Mouse (Mus musculus): Measurements from ENCODE around the gene Adarb1.

The Adarb1 gene

DNA sequence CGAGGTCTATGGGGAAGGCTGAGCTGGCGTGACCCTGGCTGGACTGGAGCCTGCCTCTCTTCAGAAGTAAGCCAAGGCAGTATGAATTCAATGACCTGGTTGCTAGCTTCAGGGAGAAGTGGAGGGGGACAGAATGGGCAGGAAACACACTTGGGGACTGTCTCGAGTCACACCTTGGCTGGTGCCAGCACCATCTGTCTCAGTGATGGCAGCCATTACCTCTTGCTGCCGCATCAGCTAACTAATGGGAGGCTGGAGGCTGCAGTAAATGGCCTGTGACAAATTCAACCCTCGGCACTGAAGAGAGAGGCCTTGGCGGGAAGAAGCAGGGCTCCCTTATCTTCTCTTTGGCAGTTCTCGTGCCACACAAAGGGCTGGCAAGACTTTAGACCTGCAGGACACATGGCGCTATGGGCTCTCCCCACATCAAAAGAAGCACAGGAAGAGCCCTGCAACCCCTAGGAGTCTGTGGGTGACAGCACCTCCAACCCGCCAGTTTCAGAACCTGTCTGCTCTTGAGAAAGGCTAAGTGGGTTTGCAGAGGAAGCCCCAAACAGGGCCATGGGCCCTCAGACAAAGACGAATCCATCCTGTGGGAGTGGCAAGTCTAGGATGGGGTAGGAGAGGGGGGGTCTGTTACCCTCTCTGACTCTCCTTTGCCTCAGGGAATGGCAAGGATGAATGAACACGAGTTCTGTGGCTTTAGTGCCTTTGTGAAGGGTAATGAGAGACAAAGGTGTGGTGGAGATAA is 144.9 kb downstream of the Adarb1 start:
- no peak for DNase-seq (ENCODE audit: extremely low read depth, low read depth, low spot score)

- no peak for DNase-seq (ENCODE audit: extremely low read depth, low read depth, low spot score)
Measured at GRCm38 (mm10) chr10:77269129-77269528, 148.9 kb downstream of the Adarb1 start.

DNA sequence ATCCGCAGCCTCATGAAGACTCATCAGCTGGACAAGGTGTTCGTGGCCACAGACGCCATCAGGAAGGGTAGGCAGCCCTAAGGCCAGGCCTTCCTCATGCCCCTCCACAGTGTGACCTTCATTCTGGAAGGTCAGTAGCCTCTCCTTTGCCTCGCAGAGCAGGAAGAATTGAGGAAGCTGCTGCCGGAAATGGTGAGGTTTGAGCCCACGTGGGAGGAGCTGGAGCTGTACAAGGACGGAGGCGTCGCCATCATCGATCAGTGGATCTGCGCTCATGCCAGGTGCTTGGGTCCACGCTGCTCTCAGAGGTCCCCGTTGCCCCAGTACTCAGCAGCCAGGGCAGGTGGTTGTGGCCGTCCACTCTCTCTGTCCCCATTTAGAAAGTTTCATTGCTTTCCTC is 151.0 kb downstream of the Adarb1 start:
- no peak for DNase-seq (ENCODE audit: extremely low read depth, low read depth, low spot score)

DNA sequence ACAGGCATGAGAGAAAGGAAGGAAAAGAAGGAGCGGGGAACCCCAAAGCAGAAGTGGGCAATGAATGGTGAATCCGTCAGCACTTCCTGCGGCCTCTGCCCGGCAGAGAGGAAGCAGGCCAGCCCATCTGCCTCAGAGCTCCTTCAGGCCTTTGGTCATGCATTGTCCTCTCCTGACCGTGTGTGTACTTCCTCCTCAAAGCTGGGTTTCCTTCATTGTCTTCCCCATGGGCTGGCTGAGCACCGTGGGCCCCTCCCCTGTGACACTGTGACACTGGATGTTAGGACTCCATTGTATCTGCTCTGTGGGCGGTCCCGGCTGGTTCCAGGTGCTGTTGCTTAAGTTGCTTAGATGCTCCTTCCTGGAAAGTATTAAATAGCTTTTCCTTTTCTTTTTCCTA is 151.8 kb downstream of the Adarb1 start:
- DNase-seq (ENCODE audit: extremely low read depth, low read depth, low spot score), result no peak

GRCm38 (mm10) chr10:77260166-77260875 is 157.7 kb downstream of the Adarb1 start:
- no peak for DNase-seq (ENCODE audit: extremely low read depth, low read depth, low spot score)

DNA sequence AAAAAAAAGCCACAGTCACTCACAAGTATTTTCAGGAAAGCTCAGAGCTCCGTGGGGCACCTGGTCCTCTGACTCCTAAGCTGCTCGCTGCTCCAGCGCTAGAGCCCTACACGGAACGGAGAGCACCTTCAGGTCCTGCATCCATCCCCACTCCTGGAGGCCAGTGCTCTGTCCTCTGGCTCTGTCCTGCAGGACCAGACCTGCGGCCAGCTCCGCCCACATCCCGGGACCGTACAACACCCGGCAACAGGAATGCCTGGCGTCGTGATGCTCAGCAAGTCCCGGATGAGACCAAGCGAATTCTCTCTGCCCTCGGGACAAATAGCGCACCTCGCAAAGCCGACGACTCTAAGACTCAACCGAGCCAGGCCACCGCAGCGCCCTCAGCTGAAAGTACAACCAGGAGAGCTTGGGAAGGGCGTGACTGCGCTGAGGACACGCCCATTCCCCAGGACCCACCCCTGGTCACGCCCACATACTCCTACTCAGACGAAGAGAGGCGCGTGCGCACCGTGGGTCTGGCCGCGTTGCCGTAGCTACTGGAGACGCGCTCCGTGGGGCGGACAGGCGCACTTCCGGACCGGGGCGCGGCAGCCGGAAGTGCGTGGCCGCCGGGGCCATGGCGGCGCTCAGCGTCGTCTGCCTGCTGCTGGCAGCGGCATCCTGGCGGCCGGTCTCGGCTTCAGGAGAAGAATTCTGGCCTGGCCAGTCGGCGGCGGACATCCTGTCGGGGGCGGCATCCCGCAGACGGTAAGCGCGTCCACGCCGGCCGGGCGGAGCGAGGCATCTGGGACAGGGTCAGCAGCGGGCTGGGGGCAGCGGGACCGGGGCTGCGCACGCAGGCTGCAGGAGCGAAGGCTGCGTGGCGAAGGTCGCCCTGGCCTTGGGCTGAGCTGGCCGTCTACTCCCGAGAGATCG is 159.1 kb downstream of the Adarb1 start, which contains the start of gene Pofut2:
Gene Pofut2, plus strand, starts transcription at position 515 of the 918 bp plus-strand sequence.
- peak; percentile 42 for DNase-seq (ENCODE audit: extremely low read depth, low read depth, low spot score)

DNA sequence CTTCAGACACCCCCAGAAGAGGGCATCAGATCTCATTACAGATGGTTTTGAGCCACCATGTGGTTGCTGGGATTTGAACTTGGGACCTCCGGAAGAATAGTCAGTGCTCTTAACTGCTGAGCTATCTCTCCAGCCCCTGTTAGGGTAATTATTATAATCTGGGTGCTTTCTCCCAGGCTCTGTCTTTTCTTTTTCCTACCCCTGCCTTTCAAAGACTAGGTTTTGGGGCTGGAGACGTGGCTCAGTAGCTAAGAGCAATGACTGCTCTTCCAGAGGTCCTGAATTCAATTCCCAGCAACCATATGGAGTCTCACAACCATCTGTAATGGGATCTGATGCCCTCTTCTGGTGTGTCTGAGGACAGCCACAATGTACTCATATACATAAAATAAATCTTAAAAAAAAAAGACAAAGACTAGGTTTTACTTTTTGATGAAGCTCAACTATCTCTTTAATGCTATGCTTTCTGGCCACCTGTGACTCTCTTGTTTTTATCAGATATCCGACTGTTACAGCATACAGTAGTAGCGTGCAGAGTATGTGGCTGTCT is 160.0 kb downstream of the Adarb1 start:
- DNase-seq (ENCODE audit: extremely low read depth, low read depth, low spot score), result no peak

DNA sequence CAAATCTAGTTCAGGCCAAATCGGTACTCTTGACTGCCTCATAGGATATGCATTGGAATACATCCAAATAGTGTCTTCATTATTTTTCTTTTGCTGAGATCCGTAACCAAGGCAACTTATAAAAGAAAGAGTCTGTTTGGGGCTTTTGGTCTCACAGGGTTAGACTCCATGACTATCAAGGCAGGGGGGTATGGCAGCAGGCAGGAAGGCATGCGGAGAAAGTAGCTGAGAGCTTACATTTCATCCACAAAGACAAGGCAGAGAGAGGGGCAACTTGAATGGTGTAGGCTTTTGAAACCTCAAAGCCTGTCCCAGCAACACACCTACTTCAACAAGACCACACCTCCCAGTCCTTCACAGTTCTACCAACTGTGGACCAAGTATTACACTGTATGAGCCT is 162.4 kb downstream of the Adarb1 start:
- no peak for DNase-seq (ENCODE audit: extremely low read depth, low read depth, low spot score)

DNA sequence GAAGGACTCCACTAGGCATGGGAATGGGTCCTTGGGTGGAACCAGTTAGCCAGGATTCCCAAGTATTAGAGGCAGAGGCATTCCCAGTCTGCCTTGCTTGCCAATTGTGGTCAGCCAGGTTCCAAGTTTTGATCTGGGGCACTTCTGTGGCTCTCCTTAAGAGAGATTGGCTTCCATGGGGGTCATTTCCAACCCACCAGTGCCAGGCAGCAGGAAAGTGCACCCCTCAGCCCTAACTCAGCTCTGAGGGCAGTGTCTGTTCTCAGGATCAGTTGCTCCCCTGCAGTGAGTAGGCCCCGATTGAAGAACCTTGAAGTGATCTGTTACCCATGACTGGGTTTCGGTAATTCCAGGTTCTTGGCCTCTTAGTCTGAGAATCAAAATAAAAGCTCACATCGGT is 162.8 kb downstream of the Adarb1 start:
- no peak for DNase-seq (ENCODE audit: extremely low read depth, low read depth, low spot score)

GRCm38 (mm10) chr10:77252790-77253189 is 165.3 kb downstream of the Adarb1 start:
- DNase-seq (ENCODE audit: extremely low read depth, low read depth, low spot score), result no peak

- no peak for DNase-seq (ENCODE audit: extremely low read depth, low read depth, low spot score)
Measured at GRCm38 (mm10) chr10:77251784-77252539, 166.1 kb downstream of the Adarb1 start.

GRCm38 (mm10) chr10:77251223-77251783 is 166.8 kb downstream of the Adarb1 start:
- DNase-seq (ENCODE audit: extremely low read depth, low read depth, low spot score), result no peak

GRCm38 (mm10) chr10:77247707-77248106 is 170.4 kb downstream of the Adarb1 start:
- no peak for DNase-seq (ENCODE audit: extremely low read depth, low read depth, low spot score)

DNA sequence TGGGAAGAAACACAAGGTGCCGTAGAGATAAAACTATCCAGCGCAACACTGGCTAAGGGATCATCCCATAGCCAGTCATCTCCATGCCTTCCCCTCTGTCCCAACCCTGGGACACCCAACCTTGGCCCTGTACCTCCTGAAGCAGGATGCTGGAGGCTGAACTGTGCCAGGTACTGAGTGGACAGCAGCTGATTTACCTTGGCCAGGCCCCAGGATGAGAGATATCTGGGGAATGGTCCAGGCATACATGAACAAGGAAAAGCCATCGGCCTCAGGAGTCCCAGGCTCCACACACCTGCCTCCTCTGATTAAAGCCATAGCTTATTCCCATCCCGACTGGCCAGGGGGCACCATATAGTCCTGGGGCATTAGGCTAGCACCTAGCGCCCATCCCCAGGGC is 171.0 kb downstream of the Adarb1 start:
- no peak for DNase-seq (ENCODE audit: extremely low read depth, low read depth, low spot score)

- DNase-seq (ENCODE audit: extremely low read depth, low read depth, low spot score), result no peak
Measured at GRCm38 (mm10) chr10:77244777-77245176, 173.3 kb downstream of the Adarb1 start.

DNA sequence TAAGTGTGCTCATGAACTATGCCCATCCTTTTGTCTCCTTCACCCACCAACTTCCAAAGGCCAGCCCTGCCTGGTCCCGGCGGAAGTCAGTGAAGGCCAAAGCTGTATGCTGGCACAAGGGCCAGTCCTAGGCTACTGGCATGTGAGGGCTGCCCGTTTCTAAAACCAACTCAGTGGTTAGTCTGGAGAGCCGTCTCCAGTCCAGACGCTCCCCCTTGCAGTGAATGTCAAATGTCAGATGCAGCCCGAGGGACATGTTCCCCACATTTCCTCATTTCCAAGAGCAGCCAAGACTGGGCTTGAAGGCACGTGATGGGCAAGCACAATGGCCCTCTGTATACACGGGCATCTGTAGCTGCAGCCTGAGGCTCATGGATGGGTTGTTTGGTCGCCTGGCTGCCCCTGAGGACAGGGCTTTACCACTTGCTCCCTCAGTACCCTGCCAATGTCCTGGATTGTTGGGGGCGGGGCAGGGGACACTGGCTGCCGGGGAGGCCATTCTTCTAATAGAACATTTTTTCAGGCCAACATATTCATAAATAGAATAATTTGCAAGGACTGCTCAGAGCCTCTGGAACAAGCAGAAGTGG is 174.4 kb downstream of the Adarb1 start:
- DNase-seq (ENCODE audit: extremely low read depth, low read depth, low spot score), result no peak

GRCm38 (mm10) chr10:77242871-77243270 is 175.2 kb downstream of the Adarb1 start:
- no peak for DNase-seq (ENCODE audit: extremely low read depth, low read depth, low spot score)

DNA sequence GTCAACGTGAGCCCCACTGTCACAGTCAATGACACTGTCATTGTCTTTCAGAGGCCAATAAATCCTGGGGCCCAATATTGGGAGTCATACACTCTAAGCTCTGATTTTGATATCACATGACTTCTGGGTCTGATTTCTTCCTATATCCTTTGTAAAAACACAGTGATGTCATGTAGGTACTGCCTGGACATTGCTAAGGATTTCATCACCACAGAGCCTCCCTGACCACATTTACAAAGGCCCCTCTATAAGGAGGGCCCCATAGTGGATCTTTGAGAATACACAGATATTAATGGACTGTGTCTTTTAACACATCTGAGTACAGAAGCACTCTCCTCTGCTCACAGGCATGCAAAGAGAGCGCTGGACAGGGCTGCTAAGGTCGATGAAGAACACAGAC is 175.7 kb downstream of the Adarb1 start:
- no peak for DNase-seq (ENCODE audit: extremely low read depth, low read depth, low spot score)

GRCm38 (mm10) chr10:77240764-77241163 is 177.3 kb downstream of the Adarb1 start:
- DNase-seq (ENCODE audit: extremely low read depth, low read depth, low spot score), result no peak
